In the genomic region with DNA sequence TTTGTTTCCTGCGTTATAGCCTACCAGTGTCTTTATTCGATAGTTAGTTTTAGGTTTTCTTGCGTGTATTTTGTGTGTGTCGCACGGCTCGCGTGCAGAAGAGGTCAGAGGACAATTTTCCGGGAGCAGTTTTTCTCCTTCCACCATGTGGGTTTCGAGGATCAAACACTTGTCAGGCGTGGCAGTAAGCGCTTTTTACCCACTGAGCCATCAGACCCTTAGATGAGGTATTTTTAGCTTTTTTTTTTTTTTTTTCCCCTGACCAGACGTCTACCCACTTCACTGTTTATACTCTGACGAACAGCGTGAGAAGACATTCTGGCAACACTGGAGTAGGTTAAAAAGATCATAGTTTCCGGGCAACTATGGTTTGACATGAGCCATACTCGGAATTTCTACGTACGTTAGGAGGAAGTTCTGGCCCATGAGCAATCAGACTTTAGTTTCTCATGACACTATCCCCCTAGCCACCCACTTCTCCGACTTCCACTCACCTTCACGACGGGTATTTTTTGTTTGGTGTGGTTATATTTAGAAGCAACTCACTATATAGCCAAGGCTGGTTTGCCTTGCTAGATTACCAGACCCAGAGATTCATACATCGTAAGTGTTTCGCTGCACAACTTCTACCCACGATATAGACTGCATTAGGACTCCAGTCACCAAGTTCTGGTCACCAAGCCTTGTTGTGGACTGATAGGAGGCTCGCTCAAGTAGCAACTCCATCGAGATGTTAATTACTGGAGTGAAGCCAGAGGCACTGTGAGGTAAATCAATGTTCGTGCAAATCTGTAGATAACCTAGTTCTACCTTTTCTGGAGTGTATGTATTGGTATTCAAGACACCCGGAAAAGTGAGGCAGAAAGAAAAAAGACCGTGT, we compare ENCODE assay signal across 8 mouse cellular contexts. TPM values are rescaled to one million over a fixed set of nuclear protein-coding genes. Genes with fewer than 3 reads are reported as not detected.
A peak's percentile ranks its signal among the peaks of the same experiment; 100 is the strongest.
DNase-seq lines count a peak whose midpoint lies in the region; ATAC-seq and TF ChIP-seq lines count a peak whose summit lies in the region.

No protein-coding gene starts in this region.

- H3K9me3 ChIP-seq in erythroblast, embryonic 14.5 days (ENCODE audit: control insufficient read depth, low read length) = no peaks in the 10 kb centered on the region
- H3K9me3 ChIP-seq in limb, embryonic 10.5 days (replicated peaks) = no peaks in the 10 kb centered on the region

- no peak for TF ChIP-seq POLR2A in myocyte (IDR thresholded peaks at IDR 0.05; ENCODE audit: insufficient read length, low read depth)

- H3K4me3 ChIP-seq in erythroblast, embryonic 14.5 days (replicated peaks) = peak overlapping the region; percentile 98
- peak overlapping the region; percentile 98 for H3K4me3 ChIP-seq in limb, embryonic 10.5 days
- H3K4me3 ChIP-seq in myocyte = peak overlapping the region; percentile 70

- peaks cover 38% of the 10 kb centered on the region for H3K79me2 ChIP-seq in myocyte (ENCODE audit: control insufficient read depth, insufficient read depth)

- no peak for DNase-seq in frontal cortex, postnatal 10 days (ENCODE audit: low spot score in 2 of 2)
- no peak for DNase-seq in limb, embryonic 10.5 days (ENCODE audit: low spot score)
- DNase-seq in ovary, postnatal 10 days (ENCODE audit: low spot score) = no peak
- no peak for DNase-seq in left cerebral cortex, adult 9 months (ENCODE audit: low spot score in 2 of 2)

- peaks cover 42% of the 10 kb centered on the region for H3K4me1 ChIP-seq in erythroblast, embryonic 14.5 days (ENCODE audit: control insufficient read depth)
- peaks cover 23% of the 10 kb centered on the region for H3K4me1 ChIP-seq in limb, embryonic 10.5 days

- WGBS in limb, embryonic 10.5 days = 34% methylated on average over 29 of the region's 29 CpGs

- ATAC-seq in frontal cortex, adult (ENCODE audit: low TSS enrichment) = peak; percentile 31; the same call in 1 of the 2 replicates
- peak; percentile 56 for ATAC-seq in CD4-positive, CD25-positive, alpha-beta regulatory T cell, adult 4 months

- H3K4me2 ChIP-seq in myocyte (ENCODE audit: low read depth) = peak overlapping the region; percentile 81

- peak overlapping the region; percentile 93 for H3K27ac ChIP-seq in limb, embryonic 10.5 days

- peaks cover 23% of the 10 kb centered on the region for H3K36me3 ChIP-seq in erythroblast, embryonic 14.5 days (ENCODE audit: control insufficient read depth)
- H3K36me3 ChIP-seq in limb, embryonic 10.5 days = peaks cover 9% of the 10 kb centered on the region
- H3K36me3 ChIP-seq in myocyte (ENCODE audit: control insufficient read depth, insufficient read depth) = no peaks in the 10 kb centered on the region

- no peaks in the 10 kb centered on the region for H3K27me3 ChIP-seq in erythroblast, embryonic 14.5 days (ENCODE audit: control insufficient read depth)
- no peaks in the 10 kb centered on the region for H3K27me3 ChIP-seq in limb, embryonic 10.5 days (ENCODE audit: low read depth, poor library complexity, severe bottlenecking)
- no peaks in the 10 kb centered on the region for H3K27me3 ChIP-seq in myocyte (ENCODE audit: control insufficient read depth, insufficient read depth, insufficient read length)

- peak overlapping the region; percentile 83 for H3ac ChIP-seq in myocyte (ENCODE audit: control insufficient read depth, insufficient read length)

TF ChIP-seq in myocyte, 11 proteins besides CTCF, POLR2A, EP300 and RAD21:
- TF ChIP-seq E2F4 (IDR thresholded peaks at IDR 0.05; ENCODE audit: insufficient read depth) (no peak), CEBPB (IDR thresholded peaks at IDR 0.05; ENCODE audit: insufficient read depth, poor library complexity, severe bottlenecking) (no peak), TCF12 (IDR thresholded peaks at IDR 0.05; ENCODE audit: insufficient read depth, poor library complexity, severe bottlenecking) (no peak), TCF3 (IDR thresholded peaks at IDR 0.05; ENCODE audit: insufficient read length, low read depth) (no peak), MAX (IDR thresholded peaks at IDR 0.05; ENCODE audit: low read depth) (no peak), MYOG (IDR thresholded peaks at IDR 0.05; ENCODE audit: control insufficient read depth in 1 of 3, insufficient read depth in 1 of 3, insufficient read length in 2 of 3, low read depth in 2 of 3) (no peak), USF1 (IDR thresholded peaks at IDR 0.05; ENCODE audit: low read depth) (no peak), REST (IDR thresholded peaks at IDR 0.05; ENCODE audit: insufficient read depth, insufficient read length) (no peak), MYOD1 (IDR thresholded peaks at IDR 0.05; ENCODE audit: control insufficient read depth in 1 of 3, insufficient read length in 2 of 3, low read depth in 2 of 3) (no peak), SRF (IDR thresholded peaks at IDR 0.05; ENCODE audit: control insufficient read depth, insufficient read length, low read depth) (no peak), POLR2AphosphoS2 (IDR thresholded peaks at IDR 0.05; ENCODE audit: insufficient read length, low read depth) (no peak)

RNA-seq across cellular contexts. Expression of gene Arih2, which starts 0.6 kb away (rescaled TPM):
- polyA plus RNA-seq in CD4-positive, CD25-positive, alpha-beta regulatory T cell, adult 4 months (2017; shearing (Covaris generic)) = 10 to 100 TPM; 61.3 to 92.7 TPM
- polyA plus RNA-seq in erythroblast, embryonic 14.5 days (2012) = 18.7 and 20.5 TPM in 2 replicates
- polyA plus RNA-seq in limb, embryonic 10.5 days (2016; fragmentation: Nextera tagmentation; extraction: Ambion mirVana) = 59.0 and 59.2 TPM in 2 replicates
- 51.1 TPM for polyA plus RNA-seq in myocyte (2012; fragmentation: generic; extraction: Trizol)

RNA-seq across cellular contexts. Expression of gene Slc25a20, which starts 12.1 kb away (rescaled TPM):
- polyA plus RNA-seq in CD4-positive, CD25-positive, alpha-beta regulatory T cell, adult 4 months (2017; shearing (Covaris generic)) = 10 to 100 TPM; 40.4 to 61.1 TPM
- polyA plus RNA-seq in erythroblast, embryonic 14.5 days (2012) = 0.12 and 0.26 TPM in 2 replicates
- 28.8 and 35.7 TPM in 2 replicates for polyA plus RNA-seq in limb, embryonic 10.5 days (2016; fragmentation: Nextera tagmentation; extraction: Ambion mirVana)
- polyA plus RNA-seq in myocyte (2012; fragmentation: generic; extraction: Trizol) = 27.7 TPM

RNA-seq across cellular contexts. Expression of gene Prkar2a, which starts 39.3 kb away (rescaled TPM):
- polyA plus RNA-seq in CD4-positive, CD25-positive, alpha-beta regulatory T cell, adult 4 months (2017; shearing (Covaris generic)) = 1 to 10 TPM; 3.7 to 6.7 TPM
- 0.15 and 0.21 TPM in 2 replicates for polyA plus RNA-seq in erythroblast, embryonic 14.5 days (2012)
- polyA plus RNA-seq in limb, embryonic 10.5 days (2016; fragmentation: Nextera tagmentation; extraction: Ambion mirVana) = 27.0 and 27.8 TPM in 2 replicates
- 21.5 TPM for polyA plus RNA-seq in myocyte (2012; fragmentation: generic; extraction: Trizol)

RNA-seq across cellular contexts. Expression of gene P4htm, which starts 52.3 kb away (rescaled TPM):
- 10 to 100 TPM in 1 of 2 experiments, 1 to 10 TPM in 1; 7.8 to 15.5 TPM for polyA plus RNA-seq in CD4-positive, CD25-positive, alpha-beta regulatory T cell, adult 4 months (2017; shearing (Covaris generic))
- polyA plus RNA-seq in erythroblast, embryonic 14.5 days (2012) = 0.02 and 0.03 TPM in 2 replicates
- polyA plus RNA-seq in limb, embryonic 10.5 days (2016; fragmentation: Nextera tagmentation; extraction: Ambion mirVana) = 3.7 and 6.5 TPM in 2 replicates
- polyA plus RNA-seq in myocyte (2012; fragmentation: generic; extraction: Trizol) = 0.94 TPM

Comparison
In these comparisons a context has a peak if more than half of its experiments do, and no peak if none do; other contexts are left out.
1. RNA of gene Slc25a20, which starts 12.1 kb away (polyA plus RNA-seq): 40.4 to 61.1 TPM in CD4-positive, CD25-positive, alpha-beta regulatory T cell, adult 4 months, 28.8 to 35.7 TPM in limb, embryonic 10.5 days and 27.7 TPM in myocyte (single experiment); 0.12 to 0.26 TPM in erythroblast, embryonic 14.5 days; every median in the first group is over 10 times any median in the second.
2. Peak in every context shown above with its lines, with median percentiles within 50 percentile points of each other: H3K4me3 ChIP-seq.